Mouse (Mus musculus) brain, embryonic 14.5 days (tissue): Measurements from ENCODE around the gene Plagl1.

Source experiments
- CTCF ChIP-seq: fragments of 200-500 bp; IDR thresholded peaks from 2 replicates; pipeline ENCODE4 v1.5.1; 2012; ENCODE audit warnings: inconsistent platforms, mild to moderate bottlenecking, moderate library complexity, borderline replicate concordance; ENCODE audit not compliant: insufficient read depth, insufficient read length; ENCODE audit errors: extremely low read depth
- POLR2A ChIP-seq: fragments of 200-500 bp; IDR thresholded peaks from 2 replicates; pipeline ENCODE4 v1.6.1; 2012; ENCODE audit warnings: mild to moderate bottlenecking, inconsistent platforms, borderline replicate concordance; ENCODE audit not compliant: poor library complexity, insufficient read depth, insufficient read length, severe bottlenecking; ENCODE audit errors: extremely low read depth

DNA sequence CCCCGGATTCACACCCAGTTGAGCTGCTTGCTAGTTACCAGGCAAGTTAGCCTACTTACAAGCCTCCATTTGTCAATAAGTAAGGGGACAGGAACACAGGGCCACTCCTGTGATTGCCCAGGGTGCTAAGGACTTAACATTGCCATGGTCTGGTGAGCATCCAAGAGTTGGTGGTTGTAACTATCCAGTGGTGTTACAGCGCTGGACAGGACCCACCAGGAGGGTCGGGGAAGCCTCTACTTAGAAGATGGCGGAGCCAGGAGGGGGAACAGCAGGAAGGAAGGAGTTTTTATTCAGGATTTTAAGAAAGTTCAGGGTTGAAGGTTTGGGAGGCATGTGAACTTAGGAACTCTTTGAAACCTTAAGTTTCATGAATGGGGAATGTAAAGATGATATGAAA is 53.3 kb downstream of the Plagl1 start:
- TF ChIP-seq CTCF (no peak), POLR2A (no peak)
